Mouse (Mus musculus) gonadal fat pad, adult 2 months (tissue): Measurements from ENCODE around the gene Klhl30. TPM values are rescaled to one million over a fixed set of nuclear protein-coding genes. Genes with fewer than 3 reads are reported as not detected.

ENCODE experiments used
- polyA plus RNA-seq: library from polyadenylated mRNA; depleted of rRNA; stranded (reverse); fragments of >200 nt; gene quantifications from 2 replicates; pipeline ENCODE4 v1.2.3, GENCODE M21; 2012; rRNA removed

Klhl30 gene
- polyA plus RNA-seq, 1 experiment = 0.47 TPM

Other genes with a start within 250 kb of the Klhl30 start
- 0.05 and 0.15 TPM in 2 replicates for gene Rbm44, start 205.9 kb upstream of the Klhl30 start, polyA plus RNA-seq
- gene Ramp1, start 171.2 kb upstream of the Klhl30 start, polyA plus RNA-seq = 43.9 and 92.4 TPM in 2 replicates
- 35.1 and 37.7 TPM in 2 replicates for gene Ube2f, start 100.7 kb upstream of the Klhl30 start, polyA plus RNA-seq
- gene Scly, start 52.7 kb upstream of the Klhl30 start, polyA plus RNA-seq = 14.9 and 15.7 TPM in 2 replicates
- 0.07 and 0.13 TPM in 2 replicates for gene Espnl, start 28.9 kb upstream of the Klhl30 start, polyA plus RNA-seq
- gene Erfe, start 15.4 kb downstream of the Klhl30 start, polyA plus RNA-seq = 0.05 and 0.14 TPM in 2 replicates
- gene Ilkap, start 47.8 kb downstream of the Klhl30 start, polyA plus RNA-seq = 45.7 and 47.1 TPM in 2 replicates
- gene Hes6, start 63.0 kb downstream of the Klhl30 start, polyA plus RNA-seq = 27.8 and 37.0 TPM in 2 replicates
- gene Per2, start 108.3 kb downstream of the Klhl30 start, polyA plus RNA-seq = 6.8 and 6.9 TPM in 2 replicates
- 5.2 and 7.3 TPM in 2 replicates for gene Traf3ip1, start 143.6 kb downstream of the Klhl30 start, polyA plus RNA-seq
- 9.5 and 10.7 TPM in 2 replicates for gene Asb1, start 189.5 kb downstream of the Klhl30 start, polyA plus RNA-seq